Mouse (Mus musculus): ENCODE measurements around the gene Nfkbil1. TPM values are rescaled to one million over a fixed set of nuclear protein-coding genes. Genes with fewer than 3 reads are reported as not detected.

The Nfkbil1 gene
- total and polyA plus RNA-seq, 3 experiments: 15.2 to 25.9 (median 22.0) TPM

GRCm38 (mm10) chr17:35274770-35275169, 39.2 kb upstream of the Nfkbil1 start (continued):
- TF ChIP-seq MAX (IDR thresholded peaks at IDR 0.05; ENCODE audit: low read length) (no peak), IRF4 (IDR thresholded peaks at IDR 0.05; ENCODE audit: low read depth, low read length) (peak; percentile 32; the same call in 1 of the 2 replicates), EP300 (IDR thresholded peaks at IDR 0.05; ENCODE audit: low read length) (no peak), ZKSCAN1 (IDR thresholded peaks at IDR 0.05; ENCODE audit: borderline replicate concordance, low read depth, low read length) (no peak), ELF1 (IDR thresholded peaks at IDR 0.05; ENCODE audit: low read depth, low read length) (0 out of 2 replicates have a peak, but pooled peaks have one; percentile 21), TBP (conservative IDR thresholded peaks at IDR 0.05; ENCODE audit: low read depth, low read length) (no peak), MAFK (IDR thresholded peaks at IDR 0.05; ENCODE audit: insufficient replicate concordance, low read length) (no peak), HCFC1 (IDR thresholded peaks at IDR 0.05; ENCODE audit: low read depth, low read length) (no peak), E2F4 (IDR thresholded peaks at IDR 0.05; ENCODE audit: insufficient replicate concordance, low read depth, low read length) (no peak), ZMIZ1 (IDR thresholded peaks at IDR 0.05; ENCODE audit: low read depth, low read length) (no peak), CHD2 (IDR thresholded peaks at IDR 0.05; ENCODE audit: low read length) (no peak), GABPA (IDR thresholded peaks at IDR 0.05; ENCODE audit: insufficient replicate concordance, low read depth, low read length) (no peak), USF2 (conservative IDR thresholded peaks at IDR 0.05; ENCODE audit: low read depth, low read length) (no peak), TCF12 (IDR thresholded peaks at IDR 0.05; ENCODE audit: low read depth, low read length) (no peak), BHLHE40 (IDR thresholded peaks at IDR 0.05; ENCODE audit: low read depth, low read length) (peak; percentile 48; the same call in 1 of the 2 replicates), MYC (IDR thresholded peaks at IDR 0.05; ENCODE audit: low read depth, low read length) (no peak), PAX5 (IDR thresholded peaks at IDR 0.05; ENCODE audit: low read length) (no peak), POLR2A (IDR thresholded peaks at IDR 0.05; ENCODE audit: low read depth, low read length) (no peak)

DNA sequence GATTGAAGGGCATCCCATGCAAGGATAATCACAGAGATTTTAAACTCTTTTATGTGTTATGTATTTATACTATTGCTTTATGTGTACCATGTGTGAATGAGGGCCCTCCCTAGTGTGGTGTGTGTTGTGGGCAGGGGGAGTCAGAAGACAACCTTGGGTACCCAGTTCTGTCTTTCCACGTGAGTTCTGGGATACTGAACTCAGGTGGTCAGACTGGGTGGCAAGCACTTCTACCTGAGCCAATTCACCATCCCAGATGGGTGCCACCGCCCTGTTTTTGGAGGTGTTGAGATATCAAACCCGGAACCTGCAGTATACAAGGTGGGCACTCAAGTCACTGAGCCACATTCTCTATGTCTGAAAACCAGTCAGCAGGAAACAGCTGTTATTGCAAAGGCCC, 36.7 kb upstream of the Nfkbil1 start:
- H3K79me2 ChIP-seq (replicated peaks; ENCODE audit: control insufficient read depth, extremely low read depth, insufficient read depth, poor library complexity, severe bottlenecking): no peaks in the 10 kb centered on the region
- 0 out of 4 replicates have a peak, but pooled peaks cover 0 to 2% of the 10 kb centered on the region in 2 experiments for H3K4me1 ChIP-seq (ENCODE audit: control insufficient read depth in 1 of 2, insufficient read depth in 2 of 2)
- no peak overlapping the region for H3K4me2 ChIP-seq (ENCODE audit: insufficient read depth, low read depth, poor library complexity, severe bottlenecking)
- H3K36me3 ChIP-seq (replicated peaks in 1 of 2; ENCODE audit: control insufficient read depth in 1 of 2, insufficient read depth in 1 of 2, low read length in 1 of 2): peaks cover 8 to 44% of the 10 kb centered on the region in 2 experiments
- no peak overlapping the region for H3K27ac ChIP-seq (ENCODE audit: insufficient read depth, low read depth)
- DNase-seq (ENCODE audit: extremely low read depth): no peak
- peaks cover 13% of the 10 kb centered on the region for H3K9me3 ChIP-seq (replicated peaks; ENCODE audit: low read length)
- dilution Hi-C loops (cut with MboI; ENCODE audit: extremely low pct_ligation_motif_present, extremely low pct_unique_long_range_greater_than_20kb, low sequenced_read_pairs): loop anchor here (5.0 kb wide), 1 partner anchor 1300 kb away; no protein-coding TSS in a partner anchor
- no peak overlapping the region for H3K9ac ChIP-seq (ENCODE audit: insufficient read depth, low read depth)
- H3K27me3 ChIP-seq (replicated peaks): no peaks in the 10 kb centered on the region
- H3K4me3 ChIP-seq (replicated peaks in 1 of 3; ENCODE audit: low read depth in 2 of 3, low read length in 2 of 3, poor library complexity in 1 of 3): no peak overlapping the region
- in situ Hi-C loops (cut with MboI; ENCODE audit: low pct_ligation_motif_present, low pct_unique_long_range_greater_than_20kb, low sequenced_read_pairs): loop anchor here (5.0 kb wide), 1 partner anchor 1300 kb away; no protein-coding TSS in a partner anchor
- TF ChIP-seq CHD1 (IDR thresholded peaks at IDR 0.05; ENCODE audit: low read depth, low read length): no peak
- TF ChIP-seq JUND (conservative IDR thresholded peaks at IDR 0.05; ENCODE audit: low read depth, low read length): no peak
- TF ChIP-seq HCFC1 (IDR thresholded peaks at IDR 0.05; ENCODE audit: low read depth, low read length): no peak
- TF ChIP-seq NELFE (IDR thresholded peaks at IDR 0.05; ENCODE audit: low read depth, low read length): no peak
- TF ChIP-seq POLR2AphosphoS2 (IDR thresholded peaks at IDR 0.05; ENCODE audit: low read depth, low read length): no peak
- no peak for TF ChIP-seq TBP (conservative IDR thresholded peaks at IDR 0.05; ENCODE audit: low read depth, low read length)
- no peak for TF ChIP-seq KAT2A (IDR thresholded peaks at IDR 0.05; ENCODE audit: insufficient replicate concordance, low read length)
- TF ChIP-seq MXI1 (IDR thresholded peaks at IDR 0.05; ENCODE audit: low read depth, low read length): no peak
- no peak for TF ChIP-seq CTCF (conservative IDR thresholded peaks at IDR 0.05 in 1 of 2, IDR thresholded peaks at IDR 0.05 in 1 of 2; ENCODE audit: low read depth in 2 of 2, low read length in 2 of 2)
- TF ChIP-seq SIN3A (IDR thresholded peaks at IDR 0.05; ENCODE audit: low read length): no peak
- no peak for TF ChIP-seq E2F4 (IDR thresholded peaks at IDR 0.05; ENCODE audit: insufficient replicate concordance, low read depth, low read length)
- TF ChIP-seq NRF1 (IDR thresholded peaks at IDR 0.05; ENCODE audit: low read depth, low read length): no peak
- no peak for TF ChIP-seq ZNF384 (IDR thresholded peaks at IDR 0.05; ENCODE audit: low read depth, low read length)
- no peak for TF ChIP-seq GABPA (IDR thresholded peaks at IDR 0.05; ENCODE audit: insufficient replicate concordance, low read depth, low read length)
